Mouse (Mus musculus) CD4-positive naive resting alpha-beta T cell, adult 76 days (primary cell): Measurements from ENCODE around the gene Pik3r4. TPM values are rescaled to one million over a fixed set of nuclear protein-coding genes. Genes with fewer than 3 reads are reported as not detected.

Experiments used
- total RNA-seq: library from RNA; stranded (reverse); gene quantifications from one replicate; pipeline ENCODE4 v1.2.4, GENCODE M21; 2023

The Pik3r4 gene
- 62.5 TPM for total RNA-seq

DNA sequence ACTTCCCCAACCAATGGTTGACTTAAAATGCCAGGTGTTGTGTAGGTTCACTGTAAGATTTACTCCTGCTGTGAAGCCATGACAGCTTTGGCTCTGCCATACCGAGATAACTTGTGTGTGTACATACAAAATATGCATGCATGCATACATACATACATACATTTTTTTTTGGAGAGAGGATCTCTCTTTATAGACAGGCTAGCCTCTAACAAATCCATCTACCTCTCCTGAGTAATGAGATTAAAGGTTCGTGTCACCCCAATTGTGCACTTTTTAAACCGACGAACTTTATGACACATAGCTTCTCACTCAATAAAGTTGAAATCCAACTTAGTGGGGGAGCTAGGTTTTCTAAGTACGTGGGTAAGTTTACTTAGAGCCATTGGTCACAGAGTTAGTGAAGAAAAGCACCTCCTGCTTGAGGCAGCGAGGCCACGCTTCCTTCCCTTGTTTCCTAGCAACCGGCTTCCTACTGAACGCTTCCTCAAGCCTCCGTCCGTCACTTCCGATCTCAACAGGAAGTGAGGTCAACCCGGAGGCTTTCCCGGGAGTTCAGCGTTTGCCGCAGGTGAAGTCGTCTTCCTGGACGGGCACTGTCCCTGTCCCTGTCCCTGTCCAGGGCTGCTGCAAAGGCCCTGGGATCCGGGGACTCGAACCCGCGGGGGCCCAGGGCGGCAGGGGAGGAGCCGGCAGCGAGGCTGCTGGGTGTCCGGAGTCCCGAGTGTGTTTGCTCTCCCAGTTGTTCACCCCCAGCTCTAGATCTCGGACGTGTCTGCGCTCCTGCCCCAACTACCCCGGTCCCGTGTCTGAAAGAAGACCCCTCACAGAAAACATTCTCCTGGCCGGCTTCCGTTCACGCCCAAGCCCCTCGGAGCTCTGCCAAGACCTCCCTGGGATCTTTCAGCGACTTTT is at the start of gene Pik3r4:
TSS of gene Pik3r4 (plus strand) at position 519 of the 912 bp plus-strand sequence.

Other genes with a start within 250 kb of the Pik3r4 start
- 31.4 TPM for gene Aste1, start 247.6 kb upstream of the Pik3r4 start, total RNA-seq
- not detected for gene Nek11, start 247.5 kb upstream of the Pik3r4 start, total RNA-seq
- 58.2 TPM for gene Atp2c1, start 115.7 kb upstream of the Pik3r4 start, total RNA-seq
- gene Col6a6, start 185.2 kb downstream of the Pik3r4 start, total RNA-seq, result 0.32 TPM